Mouse (Mus musculus) hindbrain, postnatal 0 days (tissue): ENCODE measurements around the gene Dut. TPM values are rescaled to one million over a fixed set of nuclear protein-coding genes. Genes with fewer than 3 reads are reported as not detected.

Experiments
- ATAC-seq: fragments of 200-750 bp; cut with Nextera tagmentation; 2 replicates; pipeline ENCODE4 v1.8.0; 2017; ENCODE audit warnings: mild to moderate bottlenecking, moderate TSS enrichment, moderate library complexity
- DNase-seq: peaks from one replicate; pipeline ENCODE4 v3.0.0-alpha.2; 2015; ENCODE audit warnings: low spot score
- H3K27ac ChIP-seq: fragments of 300-500 bp; sonication (generic); 2 replicates; pipeline ENCODE4 v1.5.1; 2014; ENCODE audit warnings: mild to moderate bottlenecking
- H3K27me3 ChIP-seq: fragments of 300-500 bp; sonication (generic); 2 replicates; pipeline ENCODE4 v1.6.1; 2014; ENCODE audit warnings: low read length, mixed read lengths; ENCODE audit not compliant: insufficient read depth
- H3K36me3 ChIP-seq: fragments of 300-500 bp; sonication (generic); 2 replicates; pipeline ENCODE4 v1.6.1; 2014; ENCODE audit warnings: low read length, mixed read lengths; ENCODE audit not compliant: insufficient read depth
- H3K4me1 ChIP-seq: fragments of 300-500 bp; sonication (generic); 2 replicates; pipeline ENCODE4 v1.6.1; 2014; ENCODE audit warnings: antibody characterized with exemption, low read length, mixed read lengths; ENCODE audit not compliant: insufficient read depth
- H3K4me2 ChIP-seq: fragments of 300-500 bp; sonication (generic); 2 replicates; pipeline ENCODE4 v1.6.1; 2014; ENCODE audit warnings: low read depth, mild to moderate bottlenecking, low read length, moderate library complexity, mixed read lengths
- H3K4me3 ChIP-seq: fragments of 300-500 bp; sonication (generic); 2 replicates; pipeline ENCODE4 v1.5.1; 2014; ENCODE audit warnings: low read length
- H3K9ac ChIP-seq: fragments of 300-500 bp; sonication (generic); replicated peaks from 2 replicates; pipeline ENCODE4 v1.6.1; 2014; ENCODE audit warnings: mild to moderate bottlenecking, low read length, moderate library complexity, mixed read lengths
- H3K9me3 ChIP-seq: fragments of 300-500 bp; sonication (generic); 2 replicates; pipeline ENCODE4 v1.6.1; 2016; ENCODE audit warnings: low read length, mixed read lengths
- CTCF ChIP-seq: IDR thresholded peaks from 2 replicates; pipeline ENCODE4 v1.5.1; 2016; ENCODE audit warnings: antibody characterized with exemption, control low read depth, low read depth
- WGBS: fragments of 180-500 bp; shearing (Covaris S2); extraction: QIAGEN DNeasy Blood & Tissue Kit; methylation state at CpG from one replicate; pipeline ENCODE4 v1.1.7; 2014; 5-methylcytosine and 5-hydroxymethylcytosine counted together
- polyA plus RNA-seq: library from polyadenylated mRNA; unstranded; fragments of >200 nt; fragmentation: Nextera tagmentation; extraction: Ambion mirVana; gene quantifications from 2 replicates; pipeline ENCODE4 v1.2.1, GENCODE M21; 2015
- total RNA-seq: library from RNA; depleted of rRNA; stranded (reverse); fragments of >200 nt; gene quantifications from 2 replicates; pipeline ENCODE4 v1.2.3, GENCODE M21; 2014; rRNA removed

Gene Dut
- total and polyA plus RNA-seq, 2 experiments from 2014 or later: 50.7 to 95.0 TPM

- Histone ChIP-seq H3K4me1 (no peaks in the 10 kb centered on the region), H3K36me3 (no peaks in the 10 kb centered on the region), H3K4me2 (no peak overlapping the region), H3K9ac (no peak overlapping the region), H3K4me3 (no peak overlapping the region), H3K27me3 (no peaks in the 10 kb centered on the region), H3K9me3 (no peaks in the 10 kb centered on the region), H3K27ac (no peak overlapping the region)
- WGBS: 81% methylated on average over 3 of the region's 3 CpGs
- no peak for TF ChIP-seq CTCF
- ATAC-seq (no peak), DNase-seq (no peak)
Observed at GRCm38 (mm10) chr2:125295526-125295925, 48.5 kb downstream of the Dut start.

DNA sequence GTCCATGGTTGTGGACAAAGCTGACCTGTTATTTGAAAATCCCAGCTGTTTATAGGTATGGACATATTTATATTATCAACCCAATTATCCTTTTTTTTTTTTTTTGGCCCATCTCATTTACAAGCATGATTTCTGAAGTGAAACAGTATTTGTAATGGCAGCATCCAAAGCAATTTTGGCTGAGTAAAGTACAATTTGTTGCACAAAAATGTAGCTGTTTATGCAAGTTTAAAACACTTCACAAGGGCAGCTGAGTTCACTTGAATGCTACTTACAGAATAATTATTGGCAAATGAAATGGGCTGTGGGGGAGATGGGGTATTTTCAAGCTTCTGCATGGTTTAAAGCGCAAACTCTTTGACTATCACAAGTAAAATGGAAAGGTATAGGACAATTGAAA lies 51.9 kb downstream of the Dut start:
- Histone ChIP-seq H3K4me2 (no peak overlapping the region), H3K4me3 (no peak overlapping the region), H3K4me1 (no peaks in the 10 kb centered on the region), H3K9me3 (no peaks in the 10 kb centered on the region), H3K27ac (no peak overlapping the region), H3K27me3 (no peaks in the 10 kb centered on the region), H3K36me3 (no peaks in the 10 kb centered on the region; the same call in 1 of the 2 replicates), H3K9ac (no peak overlapping the region)
- no peak for TF ChIP-seq CTCF
- ATAC-seq (no peak), DNase-seq (no peak)
- 95% methylated on average over 1 of the region's 1 CpGs for WGBS

GRCm38 (mm10) chr2:125301877-125302624 lies 55.1 kb downstream of the Dut start:
- DNase-seq (no peak), ATAC-seq (no peak)
- WGBS: 54% methylated on average over 9 of the region's 9 CpGs
- Histone ChIP-seq H3K27me3 (no peaks in the 10 kb centered on the region), H3K9ac (no peak overlapping the region), H3K4me1 (no peaks in the 10 kb centered on the region), H3K36me3 (no peaks in the 10 kb centered on the region; the same call in 1 of the 2 replicates), H3K4me3 (no peak overlapping the region), H3K27ac (no peak overlapping the region), H3K4me2 (no peak overlapping the region), H3K9me3 (no peaks in the 10 kb centered on the region)
- no peak for TF ChIP-seq CTCF

DNA sequence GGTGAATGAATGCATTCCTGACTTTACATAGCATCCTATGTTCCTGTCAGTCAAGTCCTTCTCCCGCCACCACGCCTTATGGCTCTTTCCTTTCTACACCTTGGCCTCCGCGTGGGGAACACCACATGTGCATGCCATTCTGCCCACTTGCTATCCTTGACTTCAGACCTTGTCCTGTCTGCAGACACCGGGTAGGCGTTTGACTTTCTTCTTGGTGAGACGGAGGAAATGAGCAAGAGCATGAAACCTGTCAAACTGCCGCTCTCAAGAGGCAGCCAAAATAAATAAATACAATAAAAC lies 55.6 kb downstream of the Dut start:
- no peak overlapping the region for H3K9ac ChIP-seq
- H3K4me2 ChIP-seq: no peak overlapping the region
- H3K4me1 ChIP-seq: no peaks in the 10 kb centered on the region
- H3K4me3 ChIP-seq: no peak overlapping the region
- no peak for TF ChIP-seq CTCF
- ATAC-seq: no peak
- H3K9me3 ChIP-seq: no peaks in the 10 kb centered on the region
- no peaks in the 10 kb centered on the region; the same call in 1 of the 2 replicates for H3K36me3 ChIP-seq
- DNase-seq: no peak
- no peaks in the 10 kb centered on the region for H3K27me3 ChIP-seq
- H3K27ac ChIP-seq: no peak overlapping the region
- WGBS: 85% methylated on average over 8 of the region's 8 CpGs

DNA sequence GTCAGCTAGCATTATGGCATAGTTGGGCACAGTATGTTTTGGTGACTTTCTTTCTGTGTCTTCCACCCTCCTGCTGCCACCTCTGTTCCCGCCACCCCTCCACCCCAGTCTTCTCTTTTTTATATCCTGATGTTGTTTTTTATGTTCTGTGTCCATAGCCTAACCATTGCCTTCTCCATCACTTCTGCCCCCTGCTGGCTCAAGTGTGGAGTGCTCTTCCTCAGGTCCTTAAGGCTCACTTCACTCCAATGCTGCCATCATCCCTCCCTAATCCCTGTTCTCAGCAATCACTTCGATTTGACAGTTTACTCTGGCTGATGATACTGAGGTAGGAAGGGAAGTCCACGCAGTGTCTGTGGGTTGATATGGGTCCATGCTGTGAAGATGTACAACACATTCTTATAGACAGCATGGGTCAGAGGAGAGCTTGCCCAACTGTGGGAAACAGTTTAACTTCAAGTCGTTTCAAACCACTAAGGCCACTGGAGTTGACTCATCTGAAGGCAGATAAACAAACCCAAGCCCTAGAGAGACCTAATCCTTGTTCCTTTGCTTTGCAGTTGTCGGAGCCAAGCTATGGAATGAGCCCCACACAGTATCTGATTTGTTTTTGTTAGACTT lies 56.9 kb downstream of the Dut start:
- Histone ChIP-seq H3K4me1 (no peaks in the 10 kb centered on the region), H3K36me3 (peaks cover 10% of the 10 kb centered on the region; the same call in 1 of the 2 replicates), H3K9ac (no peak overlapping the region), H3K4me3 (no peak overlapping the region), H3K4me2 (no peak overlapping the region), H3K27me3 (no peaks in the 10 kb centered on the region), H3K9me3 (no peaks in the 10 kb centered on the region), H3K27ac (no peak overlapping the region)
- peak; percentile 52 for TF ChIP-seq CTCF
- WGBS: 82% methylated on average over 5 of the region's 5 CpGs
- ATAC-seq (no peak), DNase-seq (peak; percentile 27)

GRCm38 (mm10) chr2:125304746-125305145 lies 57.8 kb downstream of the Dut start:
- H3K27me3 ChIP-seq: no peaks in the 10 kb centered on the region
- H3K27ac ChIP-seq: no peak overlapping the region
- DNase-seq (no peak), ATAC-seq (no peak)
- WGBS: 89% methylated on average over 3 of the region's 3 CpGs
- no peak overlapping the region for H3K9ac ChIP-seq
- H3K4me3 ChIP-seq: no peak overlapping the region
- H3K9me3 ChIP-seq: no peaks in the 10 kb centered on the region
- TF ChIP-seq CTCF: no peak
- H3K4me1 ChIP-seq: no peaks in the 10 kb centered on the region
- no peak overlapping the region for H3K4me2 ChIP-seq
- peaks cover 11% of the 10 kb centered on the region; the same call in 1 of the 2 replicates for H3K36me3 ChIP-seq

GRCm38 (mm10) chr2:125305671-125306070 lies 58.7 kb downstream of the Dut start:
- DNase-seq: no peak
- Histone ChIP-seq H3K9ac (no peak overlapping the region), H3K4me1 (no peaks in the 10 kb centered on the region), H3K4me3 (no peak overlapping the region), H3K36me3 (peaks cover 11% of the 10 kb centered on the region; the same call in 1 of the 2 replicates), H3K4me2 (no peak overlapping the region), H3K9me3 (no peaks in the 10 kb centered on the region), H3K27me3 (no peaks in the 10 kb centered on the region), H3K27ac (no peak overlapping the region)
- WGBS: 91% methylated on average over 3 of the region's 3 CpGs
- no peak for TF ChIP-seq CTCF
- no peak for ATAC-seq

Other genes with a start within 250 kb of the Dut start
- 1.4 and 2.5 TPM in 2 replicates for gene Slc24a5, start 179.1 kb upstream of the Dut start, total RNA-seq
- 6.6 and 6.7 TPM in 2 replicates for gene Slc24a5, start 179.1 kb upstream of the Dut start, polyA plus RNA-seq
- gene Myef2, start 123.5 kb upstream of the Dut start, total RNA-seq: 52.7 and 54.4 TPM in 2 replicates
- gene Myef2, start 123.5 kb upstream of the Dut start, polyA plus RNA-seq: 153 and 161 TPM in 2 replicates
- gene Ctxn2, start 110.5 kb upstream of the Dut start, total RNA-seq: 10.2 and 10.9 TPM in 2 replicates
- gene Ctxn2, start 110.5 kb upstream of the Dut start, polyA plus RNA-seq: 37.6 and 39.4 TPM in 2 replicates
- 0.29 TPM in 1 of 2 replicates, not detected in the other for gene Slc12a1, start 94.7 kb upstream of the Dut start, total RNA-seq
- 0.10 and 0.11 TPM in 2 replicates for gene Slc12a1, start 94.7 kb upstream of the Dut start, polyA plus RNA-seq